Mouse (Mus musculus) olfactory bulb, adult 2 months (tissue): Measurements from ENCODE around the gene Rnf166. TPM values are rescaled to one million over a fixed set of nuclear protein-coding genes. Genes with fewer than 3 reads are reported as not detected.

Experiments used
- H3K27ac ChIP-seq: fragments of 200-500 bp; 2 replicates; pipeline ENCODE4 v1.5.1; 2012; ENCODE audit warnings: low read depth, low read length; ENCODE audit not compliant: insufficient read depth
- H3K4me1 ChIP-seq: fragments of 200-500 bp; 2 replicates; pipeline ENCODE4 v1.6.1; 2012; ENCODE audit warnings: low read length; ENCODE audit not compliant: control insufficient read depth, insufficient read depth
- H3K4me3 ChIP-seq: fragments of 200-500 bp; 2 replicates; pipeline ENCODE4 v1.5.1; 2012; ENCODE audit warnings: mild to moderate bottlenecking, low read depth, low read length, moderate library complexity; ENCODE audit not compliant: insufficient read depth
- CTCF ChIP-seq: fragments of 200-500 bp; IDR thresholded peaks from 2 replicates; pipeline ENCODE4 v1.5.1; 2012; ENCODE audit warnings: low read depth, mild to moderate bottlenecking, low read length, moderate library complexity; ENCODE audit not compliant: insufficient read depth
- POLR2A ChIP-seq: fragments of 200-500 bp; IDR thresholded peaks from 2 replicates; pipeline ENCODE4 v1.6.1; 2012; ENCODE audit warnings: mild to moderate bottlenecking, low read depth, low read length, moderate library complexity; ENCODE audit not compliant: insufficient read depth
- WGBS: fragments of 180-500 bp; shearing (Covaris S2); methylation state at CpG from one replicate; pipeline ENCODE4 v1.1.7; 2018; 5-methylcytosine and 5-hydroxymethylcytosine counted together
- polyA plus RNA-seq: library from polyadenylated mRNA; stranded (reverse); fragments of >200 nt; gene quantifications from 2 replicates; pipeline ENCODE4 v1.2.4, GENCODE M21; 2012; ENCODE audit warnings: low replicate concordance; ENCODE audit not compliant: missing spikeins, insufficient read depth, insufficient read length

Gene Rnf166
- polyA plus RNA-seq, 1 experiment = not detected

GRCm38 (mm10) chr8:122427607-122428006, 48.3 kb downstream of the Rnf166 start:
- WGBS = 86% methylated on average over 7 of the region's 7 CpGs
- H3K4me1 ChIP-seq = peaks cover 5% of the 10 kb centered on the region
- H3K4me3 ChIP-seq = no peak overlapping the region
- no peak for TF ChIP-seq POLR2A
- no peak for TF ChIP-seq CTCF
- no peak overlapping the region for H3K27ac ChIP-seq

GRCm38 (mm10) chr8:122426145-122426544, 49.7 kb downstream of the Rnf166 start:
- Histone ChIP-seq H3K27ac (no peak overlapping the region), H3K4me3 (no peak overlapping the region), H3K4me1 (no peaks in the 10 kb centered on the region)
- TF ChIP-seq POLR2A = no peak
- no peak for TF ChIP-seq CTCF
- 86% methylated on average over 9 of the region's 9 CpGs for WGBS

GRCm38 (mm10) chr8:122423659-122424058, 52.2 kb downstream of the Rnf166 start:
- no peak overlapping the region for H3K4me3 ChIP-seq
- peaks cover 7% of the 10 kb centered on the region for H3K4me1 ChIP-seq
- no peak overlapping the region for H3K27ac ChIP-seq
- WGBS = 40% methylated on average over 5 of the region's 5 CpGs
- TF ChIP-seq CTCF (no peak), POLR2A (no peak)

- no peak overlapping the region for H3K27ac ChIP-seq
- no peak overlapping the region for H3K4me3 ChIP-seq
- H3K4me1 ChIP-seq = peaks cover 7% of the 10 kb centered on the region
- WGBS = 92% methylated on average over 24 of the region's 24 CpGs
- TF ChIP-seq POLR2A (no peak), CTCF (no peak)
These were observed 52.6 kb downstream of the Rnf166 start for GRCm38 (mm10) chr8:122423217-122423616.

GRCm38 (mm10) chr8:122421376-122422070, 54.3 kb downstream of the Rnf166 start, which contains the start of gene Il17c:
Gene Il17c (plus strand): TSS chr8:122422020.
- peaks cover 7% of the 10 kb centered on the region for H3K4me1 ChIP-seq
- no peak for TF ChIP-seq CTCF
- no peak for TF ChIP-seq POLR2A
- 83% methylated on average over 14 of the region's 14 CpGs for WGBS
- no peak within 1 kb of the TSS for H3K27ac ChIP-seq
- H3K4me3 ChIP-seq = no peak within 1 kb of the TSS

- Histone ChIP-seq H3K4me1 (peaks cover 7% of the 10 kb centered on the region), H3K27ac (no peak overlapping the region), H3K4me3 (no peak overlapping the region)
- WGBS = 38% methylated on average over 9 of the region's 9 CpGs
- TF ChIP-seq POLR2A (no peak), CTCF (no peak)
These were observed 55.8 kb downstream of the Rnf166 start for GRCm38 (mm10) chr8:122419881-122420555.

Other genes starting within 250 kb of the Rnf166 start
- gene Zfpm1, start 193.9 kb downstream of the Rnf166 start, polyA plus RNA-seq = not detected in 2 replicates
- not detected in 2 replicates for gene Trhr2, start 115.3 kb downstream of the Rnf166 start, polyA plus RNA-seq
- not detected in 2 replicates for gene Zc3h18, start 99.5 kb downstream of the Rnf166 start, polyA plus RNA-seq
- not detected in 2 replicates for gene Il17c, start 54.0 kb downstream of the Rnf166 start, polyA plus RNA-seq
- gene Cyba, start 43.1 kb downstream of the Rnf166 start, polyA plus RNA-seq = not detected in 2 replicates
- not detected in 2 replicates for gene Mvd, start 32.6 kb downstream of the Rnf166 start, polyA plus RNA-seq
- not detected in 2 replicates for gene Snai3, start 15.3 kb downstream of the Rnf166 start, polyA plus RNA-seq
- gene Ctu2, start 79 bp upstream of the Rnf166 start, polyA plus RNA-seq = not detected in 2 replicates
- gene Piezo1, start 75.3 kb upstream of the Rnf166 start, polyA plus RNA-seq = not detected in 2 replicates
- not detected in 2 replicates for gene Cdt1, start 92.0 kb upstream of the Rnf166 start, polyA plus RNA-seq
- not detected in 2 replicates for gene Aprt, start 100.8 kb upstream of the Rnf166 start, polyA plus RNA-seq
- gene Galns, start 135.4 kb upstream of the Rnf166 start, polyA plus RNA-seq = not detected in 2 replicates
- gene Trappc2l, start 135.6 kb upstream of the Rnf166 start, polyA plus RNA-seq = not detected in 2 replicates
- not detected in 2 replicates for gene Pabpn1l, start 146.7 kb upstream of the Rnf166 start, polyA plus RNA-seq
- not detected in 2 replicates for gene Cbfa2t3, start 223.0 kb upstream of the Rnf166 start, polyA plus RNA-seq